Mouse (Mus musculus) brain, embryonic 14.5 days (tissue): Measurements from ENCODE around the gene Lat.

Experiments
- CTCF ChIP-seq: fragments of 200-500 bp; IDR thresholded peaks from 2 replicates; pipeline ENCODE4 v1.5.1; 2012; ENCODE audit warnings: inconsistent platforms, mild to moderate bottlenecking, moderate library complexity, borderline replicate concordance; ENCODE audit not compliant: insufficient read depth, insufficient read length; ENCODE audit errors: extremely low read depth
- POLR2A ChIP-seq: fragments of 200-500 bp; IDR thresholded peaks from 2 replicates; pipeline ENCODE4 v1.6.1; 2012; ENCODE audit warnings: mild to moderate bottlenecking, inconsistent platforms, borderline replicate concordance; ENCODE audit not compliant: poor library complexity, insufficient read depth, insufficient read length, severe bottlenecking; ENCODE audit errors: extremely low read depth

DNA sequence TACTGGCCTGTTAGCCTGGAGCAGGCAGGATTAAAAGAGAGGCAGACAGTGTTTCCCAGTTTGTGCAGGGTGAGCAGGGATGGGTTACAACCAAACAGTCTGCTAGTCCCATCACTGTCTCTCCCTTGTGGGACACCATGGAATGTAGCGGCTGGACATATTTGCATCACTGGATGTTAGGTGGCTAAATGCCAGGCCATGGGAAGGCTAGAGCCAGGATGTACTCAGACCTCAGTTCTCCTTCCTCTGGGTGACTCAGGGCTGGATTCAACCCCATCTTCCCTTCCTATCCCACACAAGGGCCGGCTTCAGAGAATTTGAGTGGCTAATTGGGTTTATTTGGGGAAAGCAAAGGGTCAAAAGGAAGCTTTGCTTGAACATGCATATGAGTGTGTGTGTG is 39.3 kb upstream of the Lat start:
- no peak for TF ChIP-seq POLR2A
- no peak for TF ChIP-seq CTCF
